Mouse (Mus musculus): ENCODE data around the gene Gdnf. TPM values are rescaled to one million over a fixed set of nuclear protein-coding genes. Genes with fewer than 3 reads are reported as not detected.

The Gdnf gene
- total RNA-seq, 2 experiments from 2014 or later: 0.32 to 0.49 TPM

DNA sequence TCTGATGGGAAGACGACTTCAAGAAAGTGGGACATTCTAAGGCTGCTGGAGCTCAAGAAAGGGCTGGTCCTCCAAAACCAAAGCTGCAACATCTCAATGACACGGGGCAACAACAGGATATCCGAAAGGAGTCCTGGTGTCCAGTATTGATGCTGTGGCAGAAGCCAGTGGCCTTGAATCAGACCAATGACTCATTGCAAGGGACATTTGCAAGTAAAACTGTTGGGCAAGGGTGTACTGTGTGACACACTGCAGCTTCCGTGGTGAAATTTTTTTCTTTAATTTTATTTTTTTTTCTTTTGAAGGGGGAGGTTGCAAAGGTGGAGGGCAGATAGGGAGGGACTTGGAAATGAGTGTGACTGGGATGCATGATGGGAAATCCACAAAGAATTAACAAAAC is 31.8 kb downstream of the Gdnf start:
- intact Hi-C loops (cut with DNase I): no loop called here
- DNase-seq (ENCODE audit: extremely low spot score in 1 of 2, low spot score in 2 of 2): no peak

DNA sequence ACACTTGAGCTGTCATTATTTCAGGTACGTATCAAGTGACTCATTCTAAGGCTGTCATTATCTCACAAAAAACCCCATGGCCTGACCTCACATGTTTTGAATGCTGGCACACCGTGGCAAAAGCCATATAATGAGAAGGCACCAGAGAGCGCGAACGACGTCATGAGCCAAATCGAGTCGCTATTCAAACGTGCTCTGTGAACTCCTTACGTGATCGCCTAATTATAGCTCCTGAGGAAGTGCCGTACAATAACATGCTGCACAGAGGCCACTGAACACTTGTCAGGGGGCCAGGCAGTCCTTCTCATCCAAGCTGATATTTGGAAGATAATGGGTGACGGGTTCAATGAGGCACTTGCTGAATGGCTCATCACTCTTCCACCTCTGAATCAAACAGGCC is 46.8 kb downstream of the Gdnf start:
- intact Hi-C loops (cut with DNase I): no loop called here
- no peak for DNase-seq (ENCODE audit: extremely low spot score in 1 of 2, low spot score in 2 of 2)

DNA sequence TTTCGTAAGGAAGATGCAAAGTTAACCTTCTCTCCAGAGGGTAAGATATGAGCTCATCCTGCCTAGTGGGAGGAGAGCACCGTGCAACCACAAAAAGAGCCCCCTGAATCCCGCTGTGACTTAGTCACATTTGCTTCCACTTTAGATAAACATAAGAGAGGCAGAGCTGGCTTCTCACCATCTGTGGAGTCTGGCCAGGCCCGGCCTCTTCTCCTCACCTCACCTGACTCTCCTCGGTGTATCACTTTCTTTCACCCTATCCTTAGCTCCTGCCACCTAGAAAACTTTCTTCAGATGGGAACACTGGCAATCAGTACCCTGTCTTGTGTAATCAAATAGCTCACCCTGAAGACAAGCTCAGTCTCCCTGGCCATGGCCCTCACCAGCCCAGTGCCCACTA is 48.2 kb downstream of the Gdnf start:
- no peak for DNase-seq (ENCODE audit: extremely low spot score in 1 of 2, low spot score in 2 of 2)
- intact Hi-C loops (cut with DNase I): no loop called here

- intact Hi-C loops (cut with DNase I): no loop called here
- no peak for DNase-seq (ENCODE audit: extremely low spot score in 1 of 2, low spot score in 2 of 2)
Observed at GRCm38 (mm10) chr15:7862890-7863289, 52.2 kb downstream of the Gdnf start.

GRCm38 (mm10) chr15:7863328-7863727 is 52.7 kb downstream of the Gdnf start:
- DNase-seq (ENCODE audit: extremely low spot score in 1 of 2, low spot score in 2 of 2): peak in 1 of 2 experiments; percentile 13
- intact Hi-C loops (cut with DNase I): no loop called here

DNA sequence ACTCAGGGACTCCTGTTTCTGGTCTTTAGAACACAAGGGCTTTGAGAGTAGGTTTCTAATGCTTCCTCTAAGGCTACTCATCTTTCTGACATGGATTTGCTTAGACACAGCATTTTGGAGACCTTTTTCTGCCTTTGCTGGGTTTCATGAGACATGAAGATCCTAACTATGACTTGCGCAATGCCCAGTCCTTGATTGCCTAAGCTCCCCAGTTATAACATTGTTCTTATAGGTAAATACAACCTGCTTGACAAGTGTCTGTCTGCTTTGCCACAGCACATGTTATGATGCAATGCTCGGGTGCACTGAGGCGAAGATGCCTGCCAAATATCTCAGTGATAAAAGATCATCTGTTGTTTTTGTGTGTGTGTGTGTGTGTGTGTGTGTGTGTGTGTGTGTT is 54.7 kb downstream of the Gdnf start:
- intact Hi-C loops (cut with DNase I): no loop called here
- DNase-seq (ENCODE audit: extremely low spot score in 1 of 2, low spot score in 2 of 2): no peak

- no peak for DNase-seq (ENCODE audit: extremely low spot score in 1 of 2, low spot score in 2 of 2)
- intact Hi-C loops (cut with DNase I): no loop called here
Observed at GRCm38 (mm10) chr15:7872473-7872872, 61.8 kb downstream of the Gdnf start.

- no peak for DNase-seq (ENCODE audit: extremely low spot score in 1 of 2, low spot score in 2 of 2)
- intact Hi-C loops (cut with DNase I): no loop called here
Observed at GRCm38 (mm10) chr15:7875879-7876278, 65.2 kb downstream of the Gdnf start.

GRCm38 (mm10) chr15:7877560-7878467 is 67.2 kb downstream of the Gdnf start:
- intact Hi-C loops (cut with DNase I): no loop called here
- DNase-seq (ENCODE audit: extremely low spot score in 1 of 2, low spot score in 2 of 2): peak in 1 of 2 experiments; percentile 55

DNA sequence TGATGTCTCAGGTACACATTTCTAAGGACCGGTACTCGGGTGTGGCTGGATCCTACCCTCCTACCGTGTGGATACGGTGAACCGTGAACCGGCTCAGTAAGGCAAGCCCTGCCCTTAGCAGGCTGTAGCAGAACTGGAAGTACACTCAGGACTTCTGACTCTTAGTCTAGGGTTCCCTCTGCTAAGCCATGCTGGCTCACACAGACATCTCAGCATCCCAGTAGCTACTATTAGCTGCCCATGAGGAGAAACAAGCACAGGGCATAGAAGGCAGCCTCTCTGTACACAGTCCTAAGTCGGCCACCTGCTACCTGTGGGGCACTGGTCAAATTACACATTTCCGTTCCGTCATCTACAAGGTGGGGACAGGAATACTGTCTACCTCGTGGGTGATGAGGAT is 68.2 kb downstream of the Gdnf start:
- DNase-seq (ENCODE audit: extremely low spot score in 1 of 2, low spot score in 2 of 2): no peak
- intact Hi-C loops (cut with DNase I): no loop called here

GRCm38 (mm10) chr15:7879956-7880355 is 69.3 kb downstream of the Gdnf start:
- DNase-seq (ENCODE audit: extremely low spot score in 1 of 2, low spot score in 2 of 2): no peak

DNA sequence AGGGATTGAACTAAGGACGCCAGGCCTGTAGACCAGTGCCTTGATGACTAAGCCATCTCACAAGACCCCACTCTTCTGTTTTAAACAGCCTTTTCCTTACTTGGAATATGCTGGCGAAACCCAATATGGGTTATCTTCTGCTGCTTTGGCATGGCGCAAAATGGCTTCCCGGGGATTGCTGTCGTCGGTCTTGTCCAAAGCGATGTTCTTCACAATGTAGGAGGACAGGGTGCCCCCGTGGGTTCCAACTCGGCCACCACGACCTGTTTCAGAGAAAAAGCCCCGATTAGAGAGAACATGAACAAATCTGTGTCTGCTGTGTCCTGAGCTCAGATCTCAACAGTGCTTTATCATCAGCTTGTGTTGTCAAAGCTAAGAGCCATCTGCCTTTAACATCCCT is 73.5 kb downstream of the Gdnf start:
- intact Hi-C loops (cut with DNase I): no loop called here
- no peak for DNase-seq (ENCODE audit: extremely low spot score in 1 of 2, low spot score in 2 of 2)

More at GRCm38 (mm10) chr15:7879956-7880355, 69.3 kb downstream of the Gdnf start:
- intact Hi-C loops (cut with DNase I): no loop called here

DNA sequence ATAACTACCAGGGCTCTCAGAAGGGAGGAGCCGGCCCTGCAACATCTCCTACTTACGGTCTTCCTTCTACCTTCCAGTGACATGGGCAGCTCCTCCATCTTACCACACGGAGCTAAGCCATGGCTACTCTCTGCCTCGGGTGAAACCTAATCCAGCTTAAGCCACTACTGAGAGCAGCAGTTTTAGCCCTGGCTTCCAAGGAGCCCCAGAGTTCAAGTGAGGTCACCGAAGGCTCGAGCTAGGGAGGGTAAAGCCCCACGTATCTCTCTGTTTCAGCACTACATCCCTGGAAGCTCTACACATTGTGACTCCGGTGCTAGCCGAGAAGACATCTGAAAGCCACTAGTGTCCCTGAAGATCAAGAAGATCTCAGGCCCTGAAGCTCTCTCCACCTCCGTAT is 74.5 kb downstream of the Gdnf start:
- intact Hi-C loops (cut with DNase I): no loop called here
- DNase-seq (ENCODE audit: extremely low spot score in 1 of 2, low spot score in 2 of 2): no peak

DNA sequence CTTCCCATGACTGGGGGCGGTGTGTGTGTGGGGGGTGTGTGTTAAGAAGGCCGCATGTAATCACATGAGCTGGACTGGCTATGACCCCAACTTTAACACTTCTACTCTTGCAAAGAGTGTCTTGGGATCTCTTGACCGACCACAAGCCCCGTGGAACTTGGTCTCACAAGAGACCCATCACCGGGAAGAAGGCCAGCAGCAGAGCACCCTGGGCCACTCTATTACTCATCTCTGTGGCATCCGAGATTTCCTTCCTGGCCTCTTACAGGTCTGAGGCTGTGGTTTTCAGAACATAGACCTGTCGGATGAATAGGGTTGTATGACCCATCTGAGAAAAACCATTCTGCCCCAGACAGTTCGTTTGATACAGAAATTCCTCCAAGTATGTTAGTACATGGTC is 75.9 kb downstream of the Gdnf start:
- intact Hi-C loops (cut with DNase I): no loop called here
- DNase-seq (ENCODE audit: extremely low spot score in 1 of 2, low spot score in 2 of 2): no peak
